Mouse (Mus musculus): ENCODE measurements around the gene Gm20817. TPM values are rescaled to one million over a fixed set of nuclear protein-coding genes. Genes with fewer than 3 reads are reported as not detected.
"Not testable (repeated sequence)": the region's sequence is repeated elsewhere in the genome, so short reads cannot be mapped to it uniquely, and the experiment has no call there.

Gene Gm20817
- not detected in 2 replicates for polyA plus RNA-seq (2015; fragmentation: Nextera tagmentation; extraction: Ambion mirVana)

- H3K9ac ChIP-seq (replicated peaks; ENCODE audit: low read depth); H3K27me3 ChIP-seq (replicated peaks; ENCODE audit: insufficient read depth, low read length); H3K27ac ChIP-seq (ENCODE audit: low read length); H3K4me1 ChIP-seq (ENCODE audit: insufficient read depth, low read depth, low read length); DNase-seq (ENCODE audit: low spot score); ATAC-seq; H3K36me3 ChIP-seq (ENCODE audit: insufficient read depth, low read length); H3K9me3 ChIP-seq (ENCODE audit: low read length); H3K4me3 ChIP-seq (ENCODE audit: low read depth, low read length); H3K4me2 ChIP-seq (replicated peaks; ENCODE audit: low read depth, low read length): not testable (repeated sequence)
- WGBS, result no CpG with 5 or more reads among the region's 5 CpGs
These were observed at the start of gene Gm20817 for GRCm38 (mm10) chrY:68832628-68833027. Gm20817 (minus strand) TSS chrY:68832728.

Measured in lung, postnatal 0 days (tissue).